Mouse (Mus musculus) midbrain, postnatal 0 days (tissue): Measurements from ENCODE around the gene Cdc6. TPM values are rescaled to one million over a fixed set of nuclear protein-coding genes. Genes with fewer than 3 reads are reported as not detected.
A peak's percentile ranks its signal among the peaks of the same experiment; 100 is the strongest.

Experiments
- ATAC-seq: fragments of 200-750 bp; cut with Nextera tagmentation; 2 replicates; pipeline ENCODE4 v1.8.0; 2017; ENCODE audit warnings: moderate number of reproducible peaks, mild to moderate bottlenecking, moderate TSS enrichment, moderate library complexity; ENCODE audit not compliant: low FRiP score
- DNase-seq: peaks from one replicate; pipeline ENCODE4 v3.0.0-alpha.2; 2015; ENCODE audit warnings: low spot score
- H3K27ac ChIP-seq: fragments of 300-500 bp; sonication (generic); 2 replicates; pipeline ENCODE4 v1.5.1; 2014; ENCODE audit warnings: low read depth, mild to moderate bottlenecking, low read length, mixed read lengths
- H3K27me3 ChIP-seq: fragments of 300-500 bp; sonication (generic); 2 replicates; pipeline ENCODE4 v1.6.1; 2014; ENCODE audit warnings: low read length, control low read depth, mixed read lengths; ENCODE audit not compliant: insufficient read depth
- H3K36me3 ChIP-seq: fragments of 300-500 bp; sonication (generic); 2 replicates; pipeline ENCODE4 v1.6.1; 2014; ENCODE audit warnings: low read length, control low read depth, mixed read lengths; ENCODE audit not compliant: insufficient read depth
- H3K4me1 ChIP-seq: fragments of 300-500 bp; sonication (generic); 2 replicates; pipeline ENCODE4 v1.6.1; 2014; ENCODE audit warnings: mild to moderate bottlenecking, control low read depth, antibody characterized with exemption, low read length, mixed read lengths; ENCODE audit not compliant: insufficient read depth
- H3K4me2 ChIP-seq: fragments of 300-500 bp; sonication (generic); 2 replicates; pipeline ENCODE4 v1.6.1; 2014; ENCODE audit warnings: low read depth, mild to moderate bottlenecking, low read length, mixed read lengths; ENCODE audit not compliant: poor library complexity, severe bottlenecking
- H3K4me3 ChIP-seq: fragments of 300-500 bp; sonication (generic); 2 replicates; pipeline ENCODE4 v1.5.1; 2014; ENCODE audit warnings: low read depth, mild to moderate bottlenecking, low read length, moderate library complexity
- H3K9ac ChIP-seq: fragments of 300-500 bp; sonication (generic); replicated peaks from 2 replicates; pipeline ENCODE4 v1.6.1; 2014; ENCODE audit warnings: mild to moderate bottlenecking, low read length, moderate library complexity, mixed read lengths; ENCODE audit not compliant: poor library complexity, severe bottlenecking
- H3K9me3 ChIP-seq: fragments of 300-500 bp; sonication (generic); 2 replicates; pipeline ENCODE4 v1.6.1; 2016; ENCODE audit warnings: low read length, control low read depth
- CTCF ChIP-seq: IDR thresholded peaks from 2 replicates; pipeline ENCODE4 v1.5.1; 2016; ENCODE audit warnings: antibody characterized with exemption, mild to moderate bottlenecking
- WGBS: fragments of 180-500 bp; shearing (Covaris S2); extraction: QIAGEN DNeasy Blood & Tissue Kit; methylation state at CpG from one replicate; pipeline ENCODE4 v1.1.7; 2014; 5-methylcytosine and 5-hydroxymethylcytosine counted together
- polyA plus RNA-seq: library from polyadenylated mRNA; unstranded; fragments of >200 nt; fragmentation: Nextera tagmentation; extraction: Ambion mirVana; gene quantifications from 2 replicates; pipeline ENCODE4 v1.2.1, GENCODE M21; 2015
- total RNA-seq: library from RNA; depleted of rRNA; stranded (reverse); fragments of >200 nt; gene quantifications from 2 replicates; pipeline ENCODE4 v1.2.3, GENCODE M21; 2014

The Cdc6 gene
- total and polyA plus RNA-seq, 2 experiments from 2014 or later: 0.44 to 0.52 TPM

DNA sequence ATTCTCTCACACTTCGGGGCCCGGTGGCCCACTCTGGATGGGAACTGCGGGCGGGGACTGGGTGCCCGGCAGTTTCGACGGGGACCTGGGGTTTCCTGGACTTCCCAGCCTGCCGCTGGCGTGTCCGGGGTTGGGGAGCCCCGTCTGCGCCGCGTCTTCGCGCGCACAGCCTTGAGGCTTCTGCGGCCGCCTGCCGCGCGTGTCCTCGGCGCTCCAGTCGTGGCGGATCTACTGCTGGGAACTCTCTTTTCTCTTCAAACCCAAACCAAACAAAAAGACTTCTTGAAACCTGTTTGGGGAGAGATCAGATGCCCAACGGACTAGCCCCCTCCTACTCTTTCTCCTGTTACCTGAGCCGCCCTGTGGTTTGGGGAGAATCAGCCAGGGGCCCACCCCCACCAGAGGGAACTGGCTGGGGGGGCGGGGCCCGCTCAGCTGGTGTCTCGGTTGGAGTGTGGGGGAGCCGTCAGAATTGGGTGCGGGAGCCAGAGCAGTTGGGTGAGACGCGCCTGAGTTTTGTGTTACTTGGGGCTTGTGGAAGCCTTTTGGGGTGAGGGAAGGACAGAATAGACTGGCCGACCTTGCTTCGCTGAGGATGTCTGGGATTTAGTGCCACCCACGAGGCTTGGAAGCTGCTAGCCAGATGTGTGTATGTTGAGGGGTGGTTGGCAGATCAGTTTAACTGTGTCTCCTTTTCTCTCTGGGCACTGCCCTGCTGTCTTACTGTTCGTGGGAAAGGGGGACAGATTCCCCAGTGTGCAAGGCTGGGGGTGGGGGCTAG lies 30.5 kb downstream of the Cdc6 start:
- ATAC-seq (no peak), DNase-seq (no peak)
- H3K4me2 ChIP-seq: peak overlapping the region; percentile 87
- TF ChIP-seq CTCF: no peak
- 0 out of 2 replicates have a peak, but pooled peaks cover 3% of the 10 kb centered on the region for H3K27me3 ChIP-seq
- H3K9ac ChIP-seq: peak overlapping the region; percentile 61
- H3K27ac ChIP-seq: peak overlapping the region; percentile 26
- peak overlapping the region; percentile 56 for H3K4me3 ChIP-seq
- WGBS: 2% methylated on average over 39 of the region's 39 CpGs
- H3K4me1 ChIP-seq: peaks cover 14% of the 10 kb centered on the region; the same call in 1 of the 2 replicates
- no peaks in the 10 kb centered on the region for H3K9me3 ChIP-seq
- H3K36me3 ChIP-seq: no peaks in the 10 kb centered on the region

GRCm38 (mm10) chr11:98938701-98939083 lies 31.1 kb downstream of the Cdc6 start:
- WGBS: 44% methylated on average over 7 of the region's 7 CpGs
- Histone ChIP-seq H3K4me3 (no peak overlapping the region; the same call in 1 of the 2 replicates), H3K9ac (no peak overlapping the region), H3K4me1 (peaks cover 14% of the 10 kb centered on the region; the same call in 1 of the 2 replicates), H3K9me3 (no peaks in the 10 kb centered on the region), H3K27me3 (0 out of 2 replicates have a peak, but pooled peaks cover 3% of the 10 kb centered on the region), H3K27ac (no peak overlapping the region), H3K4me2 (peak overlapping the region; percentile 87; the same call in 1 of the 2 replicates), H3K36me3 (no peaks in the 10 kb centered on the region)
- DNase-seq (no peak), ATAC-seq (no peak)
- TF ChIP-seq CTCF: no peak

GRCm38 (mm10) chr11:98939084-98939952 lies 31.7 kb downstream of the Cdc6 start:
- Histone ChIP-seq H3K9me3 (no peaks in the 10 kb centered on the region), H3K27ac (no peak overlapping the region), H3K4me1 (peaks cover 14% of the 10 kb centered on the region; the same call in 1 of the 2 replicates), H3K4me3 (no peak overlapping the region), H3K4me2 (peak overlapping the region; percentile 87; the same call in 1 of the 2 replicates), H3K36me3 (no peaks in the 10 kb centered on the region), H3K27me3 (0 out of 2 replicates have a peak, but pooled peaks cover 3% of the 10 kb centered on the region), H3K9ac (no peak overlapping the region)
- DNase-seq (no peak), ATAC-seq (no peak)
- WGBS: 59% methylated on average over 15 of the region's 15 CpGs
- TF ChIP-seq CTCF: no peak

DNA sequence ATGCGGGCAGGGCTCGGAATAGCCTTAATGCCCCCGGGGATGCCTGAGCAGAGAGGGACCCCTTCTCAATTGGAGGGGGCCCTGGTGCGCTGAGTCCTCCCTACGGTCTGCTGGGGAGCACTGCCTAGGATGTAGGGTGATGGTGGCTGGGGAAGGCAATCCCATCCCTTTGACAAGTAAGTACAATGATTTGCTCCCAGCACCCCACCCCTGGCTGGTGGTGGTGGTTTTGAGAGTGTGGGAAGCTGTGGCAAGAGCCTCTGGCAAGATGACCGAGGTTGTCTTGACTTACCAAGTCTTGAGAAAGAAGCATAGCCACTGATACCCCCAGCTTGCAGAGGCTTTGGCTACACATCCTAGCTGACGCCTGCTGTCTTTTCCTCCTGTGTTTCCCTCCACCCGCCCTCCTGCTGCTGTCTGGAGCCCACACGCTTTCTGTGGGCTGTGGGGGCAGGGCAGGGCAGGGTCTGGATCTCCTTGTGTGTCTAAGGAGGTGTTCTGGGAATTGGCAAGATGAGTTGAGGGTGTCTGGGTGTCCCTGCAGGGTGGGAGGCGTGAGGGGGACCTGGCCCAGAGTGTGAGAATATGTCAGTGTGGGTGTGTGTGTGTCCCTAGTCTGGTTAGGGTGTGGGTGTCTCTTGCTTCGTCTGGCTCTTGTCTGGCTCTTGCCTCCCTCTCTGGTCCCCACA lies 32.5 kb downstream of the Cdc6 start:
- H3K27me3 ChIP-seq: 0 out of 2 replicates have a peak, but pooled peaks cover 3% of the 10 kb centered on the region
- H3K4me3 ChIP-seq: no peak overlapping the region
- no peaks in the 10 kb centered on the region for H3K9me3 ChIP-seq
- H3K9ac ChIP-seq: no peak overlapping the region
- H3K36me3 ChIP-seq: no peaks in the 10 kb centered on the region
- no peak for DNase-seq
- no peak for ATAC-seq
- WGBS: 56% methylated on average over 11 of the region's 11 CpGs
- no peak for TF ChIP-seq CTCF
- H3K27ac ChIP-seq: no peak overlapping the region
- no peak overlapping the region for H3K4me2 ChIP-seq
- peaks cover 14% of the 10 kb centered on the region; the same call in 1 of the 2 replicates for H3K4me1 ChIP-seq

DNA sequence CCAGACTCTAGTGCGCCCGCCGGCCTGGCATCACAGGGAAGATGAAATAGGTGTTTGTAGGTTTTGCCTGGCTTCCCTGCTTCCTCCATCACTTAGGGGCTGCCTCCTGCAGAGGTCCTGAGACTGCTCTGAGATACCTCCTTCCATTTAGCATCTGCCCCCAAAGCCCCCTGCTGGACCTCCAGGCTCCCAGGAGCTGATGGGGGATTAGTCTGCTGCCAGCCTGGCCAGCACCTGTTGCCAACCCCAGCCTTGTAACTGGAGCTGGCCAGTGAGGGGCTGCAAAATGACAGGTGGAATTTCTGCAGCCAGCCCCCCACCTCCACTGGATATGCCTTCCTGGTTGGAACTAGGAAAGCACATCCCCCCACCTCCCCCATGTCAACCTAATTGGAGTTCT lies 33.2 kb downstream of the Cdc6 start:
- H3K4me1 ChIP-seq: peaks cover 14% of the 10 kb centered on the region; the same call in 1 of the 2 replicates
- 37% methylated on average over 3 of the region's 3 CpGs for WGBS

More for the DNA sequence above, 33.2 kb downstream of the Cdc6 start:
- no peak overlapping the region for H3K27ac ChIP-seq
- H3K27me3 ChIP-seq: no peaks in the 10 kb centered on the region
- no peak for ATAC-seq
- peak overlapping the region; percentile 41; the same call in 1 of the 2 replicates for H3K4me3 ChIP-seq
- peak overlapping the region; percentile 60 for H3K9ac ChIP-seq
- peak overlapping the region; percentile 66 for H3K4me2 ChIP-seq
- DNase-seq: no peak
- no peaks in the 10 kb centered on the region for H3K9me3 ChIP-seq
- TF ChIP-seq CTCF: peak; percentile 18; the same call in 1 of the 2 replicates
- H3K36me3 ChIP-seq: no peaks in the 10 kb centered on the region
